Mouse (Mus musculus) MEL (cell line): ENCODE measurements at regions not wholly inside any gene's neighbourhood (a gene's known extent, or its start where the extent isn't known, plus 50 kb on each side); places are given as distances from the start of the nearest gene placed in this dataset.
"Not testable (repeated sequence)": the region's sequence is repeated elsewhere in the genome, so short reads cannot be mapped to it uniquely, and the experiment has no call there.

Experiments used
- DNase-seq: peaks from one replicate; pipeline ENCODE4 v3.0.0; 2011; ENCODE audit warnings: low read depth, low spot score
- H3K27ac ChIP-seq: 2 replicates; pipeline ENCODE4 v1.5.1; 2012; ENCODE audit warnings: low read depth, mild to moderate bottlenecking, control low read depth, low read length, moderate library complexity; ENCODE audit not compliant: control insufficient read depth
- H3K27me3 ChIP-seq, 2 experiments: fragments of 150-350 bp in 1 of 2; sonication (generic) in 1 of 2; 2 replicates each; pipeline ENCODE4 v1.6.1; 2012; ENCODE audit warnings: low read length in 2 of 2, mild to moderate bottlenecking in 2 of 2, improper control_type of control experiment in 1 of 2, moderate library complexity in 1 of 2; ENCODE audit not compliant: insufficient read depth in 2 of 2, control insufficient read depth in 1 of 2
- H3K36me3 ChIP-seq, 2 experiments: 2 replicates each; pipeline ENCODE4 v1.6.1; 2012 to 2014; ENCODE audit warnings: low read length in 2 of 2, improper control_type of control experiment in 1 of 2, inconsistent platforms in 1 of 2, mild to moderate bottlenecking in 1 of 2; ENCODE audit not compliant: insufficient read depth in 2 of 2, control insufficient read depth in 1 of 2
- H3K4me1 ChIP-seq, 2 experiments: fragments of 150-350 bp in 1 of 2; sonication (generic) in 1 of 2; 2 replicates each; pipeline ENCODE4 v1.6.1; 2012; ENCODE audit warnings: low read length in 2 of 2, improper control_type of control experiment in 1 of 2, mild to moderate bottlenecking in 1 of 2; ENCODE audit not compliant: insufficient read depth in 2 of 2, control insufficient read depth in 1 of 2
- H3K4me3 ChIP-seq, 2 experiments: fragments of 150-350 bp in 1 of 2; sonication (generic) in 1 of 2; 2 replicates each; pipeline ENCODE4 v1.5.1; 2012; ENCODE audit warnings: low read depth in 2 of 2, low read length in 2 of 2, mild to moderate bottlenecking in 2 of 2, moderate library complexity in 2 of 2, control low read depth in 1 of 2, improper control_type of control experiment in 1 of 2; ENCODE audit not compliant: control insufficient read depth in 1 of 2, insufficient read depth in 1 of 2
- H3K79me2 ChIP-seq: 2 replicates; pipeline ENCODE4 v1.6.1; 2012; ENCODE audit warnings: mild to moderate bottlenecking, low read length, moderate library complexity; ENCODE audit not compliant: control insufficient read depth, poor library complexity, insufficient read depth
- H3K9ac ChIP-seq: 2 replicates; pipeline ENCODE4 v1.6.1; 2012; ENCODE audit warnings: low read depth, mild to moderate bottlenecking, control low read depth, low read length, moderate library complexity; ENCODE audit not compliant: control insufficient read depth, poor library complexity, severe bottlenecking
- H3K9me3 ChIP-seq: fragments of 150-350 bp; sonication (generic); replicated peaks from 2 replicates; pipeline ENCODE4 v1.6.1; 2012; ENCODE audit warnings: mild to moderate bottlenecking, low read length, improper control_type of control experiment, moderate library complexity; ENCODE audit not compliant: insufficient read depth
- JUND ChIP-seq: IDR thresholded peaks from 2 replicates; pipeline ENCODE4 v1.6.1; 2011; ENCODE audit warnings: low read depth, mild to moderate bottlenecking, improper control_type of control experiment, low read length
- NRF1 ChIP-seq: IDR thresholded peaks from 2 replicates; pipeline ENCODE4 v1.6.1; 2014; ENCODE audit warnings: low read depth, mild to moderate bottlenecking, inconsistent platforms, low read length, improper control_type of control experiment, moderate library complexity; ENCODE audit not compliant: poor library complexity, insufficient read depth, severe bottlenecking
- USF1 ChIP-seq: IDR thresholded peaks from 2 replicates; pipeline ENCODE4 v1.6.1; 2014; ENCODE audit warnings: low read depth, mild to moderate bottlenecking, inconsistent platforms, low read length, improper control_type of control experiment, moderate library complexity

- not testable (repeated sequence) for H3K27ac ChIP-seq, H3K9me3 ChIP-seq, H3K27me3 ChIP-seq, H3K4me1 ChIP-seq, H3K4me3 ChIP-seq, DNase-seq, H3K9ac ChIP-seq, H3K36me3 ChIP-seq, H3K79me2 ChIP-seq
Observed at GRCm38 (mm10) chr6:69516226-69516625, 1275.8 kb downstream of the Rpia start.

- Histone ChIP-seq H3K79me2 (no peaks in the 10 kb centered on the region), H3K36me3 (no peaks in the 10 kb centered on the region), H3K9ac (no peak overlapping the region), H3K4me3 (no peak overlapping the region), H3K4me1 (no peaks in the 10 kb centered on the region), H3K27me3 (no peaks in the 10 kb centered on the region), H3K9me3 (no peaks in the 10 kb centered on the region), H3K27ac (no peak overlapping the region)
- TF ChIP-seq NRF1: no peak
- no peak for TF ChIP-seq USF1
- TF ChIP-seq JUND: no peak
- no peak for DNase-seq
Observed at GRCm38 (mm10) chr6:69507995-69508394, 1284.0 kb downstream of the Rpia start.

GRCm38 (mm10) chr6:69500056-69500455 lies 1292.0 kb downstream of the Rpia start:
- peak; percentile 6 for DNase-seq

More at GRCm38 (mm10) chr6:69500056-69500455, 1292.0 kb downstream of the Rpia start:
- not testable (repeated sequence) for H3K27me3 ChIP-seq, H3K4me1 ChIP-seq, H3K4me3 ChIP-seq, H3K79me2 ChIP-seq, H3K27ac ChIP-seq, H3K9ac ChIP-seq, H3K36me3 ChIP-seq, H3K9me3 ChIP-seq
